Mouse (Mus musculus) limb, embryonic 14.5 days (tissue): ENCODE data around the gene Gm6871. TPM values are rescaled to one million over a fixed set of nuclear protein-coding genes. Genes with fewer than 3 reads are reported as not detected.
"Not testable (repeated sequence)": the region's sequence is repeated elsewhere in the genome, so short reads cannot be mapped to it uniquely, and the experiment has no call there.

Experiments
- ATAC-seq: fragments of 200-750 bp; cut with Nextera tagmentation; 2 replicates; pipeline ENCODE4 v1.8.0; 2017; ENCODE audit warnings: low read depth, moderate number of reproducible peaks, moderate TSS enrichment; ENCODE audit not compliant: low FRiP score
- DNase-seq: peaks from one replicate; pipeline ENCODE4 v3.0.0-alpha.2; 2015; ENCODE audit warnings: low spot score
- H3K27ac ChIP-seq: fragments of 300-500 bp; sonication (generic); replicated peaks from 2 replicates; pipeline ENCODE4 v1.5.1; 2014; ENCODE audit warnings: low read depth, mild to moderate bottlenecking, low read length, moderate library complexity, mixed read lengths
- H3K27me3 ChIP-seq: fragments of 300-500 bp; sonication (generic); 2 replicates; pipeline ENCODE4 v1.6.1; 2014; ENCODE audit warnings: low read length, mixed read lengths; ENCODE audit not compliant: control insufficient read depth, insufficient read depth
- H3K36me3 ChIP-seq: fragments of 300-500 bp; sonication (generic); 2 replicates; pipeline ENCODE4 v1.6.1; 2014; ENCODE audit warnings: mild to moderate bottlenecking, low read length, moderate library complexity, mixed read lengths; ENCODE audit not compliant: control insufficient read depth, insufficient read depth
- H3K4me1 ChIP-seq: fragments of 300-500 bp; sonication (generic); 2 replicates; pipeline ENCODE4 v1.6.1; 2014; ENCODE audit warnings: antibody characterized with exemption, low read length, mixed read lengths; ENCODE audit not compliant: control insufficient read depth, insufficient read depth
- H3K4me2 ChIP-seq: fragments of 300-500 bp; sonication (generic); replicated peaks from 2 replicates; pipeline ENCODE4 v1.6.1; 2014; ENCODE audit warnings: low read depth, mild to moderate bottlenecking, low read length, moderate library complexity; ENCODE audit not compliant: severe bottlenecking
- H3K4me3 ChIP-seq: fragments of 300-500 bp; sonication (generic); replicated peaks from 2 replicates; pipeline ENCODE4 v1.5.1; 2014; ENCODE audit warnings: low read length
- H3K9ac ChIP-seq: fragments of 300-500 bp; sonication (generic); 2 replicates; pipeline ENCODE4 v1.6.1; 2014; ENCODE audit warnings: mild to moderate bottlenecking, low read depth, low read length, moderate library complexity; ENCODE audit not compliant: severe bottlenecking
- H3K9me3 ChIP-seq: fragments of 300-500 bp; sonication (generic); 2 replicates; pipeline ENCODE4 v1.6.1; 2016; ENCODE audit warnings: low read length; ENCODE audit not compliant: control insufficient read depth
- POLR2A ChIP-seq: fragments of 200-500 bp; IDR thresholded peaks from 2 replicates; pipeline ENCODE4 v1.8.0; 2012; ENCODE audit warnings: inconsistent platforms, mild to moderate bottlenecking, moderate library complexity, borderline replicate concordance; ENCODE audit not compliant: insufficient read depth, insufficient read length; ENCODE audit errors: extremely low read depth
- WGBS: fragments of 180-500 bp; shearing (Covaris S2); extraction: QIAGEN DNeasy Blood & Tissue Kit; methylation state at CpG from one replicate; pipeline ENCODE4 v1.1.7; 2014; 5-methylcytosine and 5-hydroxymethylcytosine counted together
- polyA plus RNA-seq, 2 experiments: library from polyadenylated mRNA; depleted of rRNA in 1 of 2; stranded (reverse) in 1 of 2; unstranded in 1 of 2; fragments of >200 nt; fragmentation: Nextera tagmentation in 1 of 2; extraction: Ambion mirVana in 1 of 2; gene quantifications; 2 replicates each; pipeline versions ENCODE4 v1.2.1 to v1.2.3; 2012 to 2014

The Gm6871 gene
- polyA plus RNA-seq (2012; rRNA removed) (0.09 TPM in 1 of 2 replicates, not detected in the other), polyA plus RNA-seq (2014; fragmentation: Nextera tagmentation; extraction: Ambion mirVana) (not detected in 2 replicates)

GRCm38 (mm10) chr7:41573562-41573961, at the start of gene Gm6871:
Gene Gm6871 (minus strand): TSS chr7:41573662.
- ATAC-seq, H3K9me3 ChIP-seq, H3K4me1 ChIP-seq, H3K4me3 ChIP-seq, H3K27ac ChIP-seq, H3K9ac ChIP-seq, DNase-seq, H3K4me2 ChIP-seq, H3K36me3 ChIP-seq, H3K27me3 ChIP-seq: not testable (repeated sequence)
- WGBS, result 91% methylated on average over 6 of the region's 6 CpGs

GRCm38 (mm10) chr7:41616241-41616640, 42.8 kb upstream of the Gm6871 start:
- H3K4me2 ChIP-seq, ATAC-seq, H3K4me3 ChIP-seq, DNase-seq, H3K27me3 ChIP-seq, H3K9ac ChIP-seq, H3K9me3 ChIP-seq, H3K4me1 ChIP-seq, H3K27ac ChIP-seq: not testable (repeated sequence)
- 93% methylated on average over 1 of the region's 1 CpGs for WGBS
- peaks cover 30% of the 10 kb centered on the region for H3K36me3 ChIP-seq

GRCm38 (mm10) chr7:41611654-41612053, 38.2 kb upstream of the Gm6871 start:
- Histone ChIP-seq H3K4me3 (no peak overlapping the region), H3K4me1 (no peaks in the 10 kb centered on the region)

GRCm38 (mm10) chr7:41599932-41600548, 26.6 kb upstream of the Gm6871 start:
- Histone ChIP-seq H3K4me2 (peak overlapping the region; percentile 66), H3K4me3 (peak overlapping the region; percentile 60), H3K27ac (no peak overlapping the region), H3K4me1 (no peaks in the 10 kb centered on the region), H3K9ac (peak overlapping the region; percentile 78), H3K27me3 (no peaks in the 10 kb centered on the region), H3K36me3 (no peaks in the 10 kb centered on the region; the same call in 1 of the 2 replicates), H3K9me3 (no peaks in the 10 kb centered on the region)
- TF ChIP-seq POLR2A, result no peak
- WGBS, result 2% methylated on average over 2 of the region's 3 CpGs
- peak; percentile 33 for DNase-seq
- ATAC-seq, result no peak

More at GRCm38 (mm10) chr7:41611654-41612053, 38.2 kb upstream of the Gm6871 start:
- H3K9me3 ChIP-seq, result no peaks in the 10 kb centered on the region
- DNase-seq (no peak), ATAC-seq (no peak)
- peaks cover 26% of the 10 kb centered on the region for H3K36me3 ChIP-seq
- H3K27ac ChIP-seq, result no peak overlapping the region
- H3K27me3 ChIP-seq, result no peaks in the 10 kb centered on the region
- no peak overlapping the region for H3K9ac ChIP-seq
- WGBS, result 80% methylated on average over 3 of the region's 3 CpGs
- TF ChIP-seq POLR2A, result no peak
- no peak overlapping the region for H3K4me2 ChIP-seq

GRCm38 (mm10) chr7:41599034-41599813, 25.8 kb upstream of the Gm6871 start, which contains the start of gene 2610021A01Rik:
Gene 2610021A01Rik (plus strand): TSS chr7:41599230.
- H3K4me2 ChIP-seq, result peak within 1 kb of the TSS; percentile 66
- peak; percentile 97 for DNase-seq
- H3K9ac ChIP-seq, result peak within 1 kb of the TSS; percentile 78
- no peaks in the 10 kb centered on the region for H3K4me1 ChIP-seq
- H3K36me3 ChIP-seq, result no peaks in the 10 kb centered on the region; the same call in 1 of the 2 replicates
- no peaks in the 10 kb centered on the region for H3K27me3 ChIP-seq
- H3K27ac ChIP-seq, result peak within 1 kb of the TSS; percentile 72
- TF ChIP-seq POLR2A, result peak; percentile 48; the same call in 1 of the 2 replicates
- peak within 1 kb of the TSS; percentile 60 for H3K4me3 ChIP-seq
- no peaks in the 10 kb centered on the region for H3K9me3 ChIP-seq
- ATAC-seq, result peak; percentile 98
- WGBS, result under 1% methylated on average over 39 of the region's 41 CpGs
